Mouse (Mus musculus): ENCODE data around the gene Ncs1.

GRCm38 (mm10) chr2:31305684-31306083 lies 60.1 kb downstream of the Ncs1 start:
- peak; percentile 62 for TF ChIP-seq CTCF (conservative IDR thresholded peaks at IDR 0.05; ENCODE audit: low read length)
- no peak for TF ChIP-seq POU5F1 (IDR thresholded peaks at IDR 0.05; ENCODE audit: borderline replicate concordance, low read length)

Data from E14TG2a.4 (cell line).